Mouse (Mus musculus): ENCODE measurements at regions not wholly inside any gene's neighbourhood (a gene's known extent, or its start where the extent isn't known, plus 50 kb on each side); places are given as distances from the start of the nearest gene placed in this dataset.

DNA sequence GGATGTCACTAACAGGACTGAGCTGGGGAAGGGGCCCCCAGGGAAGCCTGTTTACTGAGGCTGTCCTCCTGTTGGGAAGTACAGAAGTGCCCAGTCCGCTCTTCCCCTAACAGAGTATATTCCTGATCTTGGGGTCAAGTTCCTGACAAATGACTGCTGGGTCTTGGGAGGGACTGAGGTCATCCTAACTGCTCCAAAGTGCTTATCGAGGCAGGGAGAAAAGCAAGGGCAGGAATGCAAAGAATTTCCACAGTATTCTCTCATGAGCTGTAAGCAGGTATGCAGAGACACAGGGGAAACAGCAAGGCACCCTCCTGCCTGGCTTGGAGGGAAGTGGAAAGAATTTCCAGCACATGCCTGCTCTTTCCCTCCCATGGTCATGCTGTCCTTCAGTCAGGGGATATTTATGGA, 107.9 kb downstream of the Oma1 start:
- DNase-seq (ENCODE audit: extremely low spot score, low spot score) = peak; percentile 24

DNA sequence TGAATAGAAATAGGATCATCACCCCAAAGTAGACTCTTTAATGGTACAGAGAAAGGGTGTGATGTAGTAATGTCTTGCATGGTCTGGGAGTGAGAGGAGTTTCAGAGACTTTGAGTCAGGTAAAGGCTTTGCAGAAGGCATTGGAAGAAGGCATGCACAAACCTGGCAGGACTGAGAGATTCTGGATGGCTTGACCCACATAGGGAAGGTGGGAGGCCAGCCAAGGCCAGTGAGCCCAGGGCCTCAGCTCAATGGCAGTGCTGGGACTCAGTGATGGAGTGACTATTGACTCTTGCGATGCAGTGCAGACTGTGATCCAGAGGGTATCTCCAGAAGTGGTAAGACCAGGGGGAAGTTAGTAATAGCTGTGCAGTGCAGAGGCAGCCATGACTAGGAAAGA, 127.8 kb downstream of the Oma1 start:
- no peak for DNase-seq (ENCODE audit: extremely low spot score, low spot score)

DNA sequence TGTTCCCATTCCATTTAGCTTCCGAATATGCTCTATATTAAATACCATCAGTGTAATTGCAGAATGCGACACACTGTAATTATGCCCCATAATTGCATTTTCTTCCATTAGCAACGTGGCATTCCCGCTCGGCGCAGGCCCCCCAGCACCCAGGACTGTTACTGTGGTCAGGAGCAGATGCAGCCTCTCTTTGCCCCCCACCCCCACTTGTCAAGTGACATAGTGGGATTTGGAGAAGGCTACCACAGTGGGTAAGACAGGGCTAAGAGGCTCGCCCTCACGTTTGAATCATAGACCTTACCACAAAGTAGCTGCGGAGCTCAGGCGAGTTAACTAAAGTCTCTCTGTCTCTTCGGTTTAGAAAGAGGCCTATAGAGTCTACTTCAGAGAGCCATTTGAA, 128.3 kb downstream of the Oma1 start:
- no peak for DNase-seq (ENCODE audit: extremely low spot score, low spot score)

DNA sequence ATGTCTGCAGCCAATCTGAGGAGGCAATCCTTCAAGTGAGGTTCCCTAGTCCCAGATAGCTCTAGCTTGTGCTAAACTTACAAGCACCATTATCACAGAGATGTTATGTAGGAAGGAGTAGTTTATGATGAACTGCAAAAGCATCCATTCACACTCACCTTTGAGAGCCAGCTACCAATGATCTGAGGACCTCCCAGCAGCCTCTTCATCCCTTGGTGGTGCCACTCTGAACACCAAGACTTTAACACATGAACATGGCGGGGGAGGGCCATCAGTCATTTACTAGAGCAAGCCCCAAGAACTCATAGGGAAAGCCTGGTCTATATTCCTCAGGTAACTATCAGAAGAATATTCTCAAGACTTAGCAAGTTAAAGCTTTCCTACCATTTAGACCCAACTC, 135.7 kb downstream of the Oma1 start:
- DNase-seq (ENCODE audit: extremely low spot score, low spot score) = no peak

- no peak for DNase-seq (ENCODE audit: extremely low spot score, low spot score)
Observed at GRCm38 (mm10) chr4:103450121-103450520, 136.5 kb downstream of the Oma1 start.

- no peak for DNase-seq (ENCODE audit: extremely low spot score, low spot score)
Observed at GRCm38 (mm10) chr4:103455458-103455857, 141.8 kb downstream of the Oma1 start.

GRCm38 (mm10) chr4:103466019-103466589, 152.5 kb downstream of the Oma1 start:
- no peak for DNase-seq (ENCODE audit: extremely low spot score, low spot score)

GRCm38 (mm10) chr4:103475596-103475995, 143.6 kb upstream of the Dab1 start:
- DNase-seq (ENCODE audit: extremely low spot score, low spot score) = no peak

DNA sequence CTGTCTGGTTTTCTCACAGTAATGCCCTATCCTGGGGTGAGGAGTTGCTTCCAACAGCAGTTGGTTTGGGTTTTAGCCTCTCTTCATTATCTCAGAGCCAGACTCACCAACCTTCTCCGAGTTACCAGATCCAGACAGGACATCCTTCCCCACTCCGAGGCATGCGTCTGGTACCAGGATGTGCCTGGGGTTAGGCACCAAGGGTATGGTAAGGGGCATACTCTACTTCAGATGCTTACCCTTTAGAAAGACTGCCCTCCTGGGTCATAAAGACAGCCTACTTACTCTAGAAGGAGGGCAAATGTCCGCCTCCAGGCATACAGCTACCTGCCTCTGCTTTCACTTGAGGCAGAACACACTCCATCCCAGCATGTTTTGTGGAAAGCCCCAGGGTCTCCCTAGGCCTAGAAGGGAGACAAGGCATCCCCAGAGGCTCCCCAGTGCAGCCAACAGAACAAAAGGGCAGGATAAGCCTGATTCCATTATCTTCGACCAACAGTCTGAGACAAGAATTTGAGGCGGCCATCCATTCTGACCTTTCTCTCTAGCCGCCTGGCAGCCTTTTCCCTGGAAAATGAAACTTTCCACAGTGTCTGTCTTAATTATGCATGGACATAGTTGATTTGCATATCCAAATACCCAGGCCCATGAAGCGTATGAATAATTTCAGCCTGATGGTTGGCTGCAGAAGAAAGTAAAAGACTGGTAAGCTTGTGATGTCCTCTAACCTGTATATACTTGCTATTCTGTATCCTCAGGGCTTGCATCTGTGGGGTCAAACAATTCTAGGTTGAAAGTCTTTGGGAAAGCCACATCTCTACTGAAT, 132.8 kb upstream of the Dab1 start:
- no peak for DNase-seq (ENCODE audit: extremely low spot score, low spot score)

DNA sequence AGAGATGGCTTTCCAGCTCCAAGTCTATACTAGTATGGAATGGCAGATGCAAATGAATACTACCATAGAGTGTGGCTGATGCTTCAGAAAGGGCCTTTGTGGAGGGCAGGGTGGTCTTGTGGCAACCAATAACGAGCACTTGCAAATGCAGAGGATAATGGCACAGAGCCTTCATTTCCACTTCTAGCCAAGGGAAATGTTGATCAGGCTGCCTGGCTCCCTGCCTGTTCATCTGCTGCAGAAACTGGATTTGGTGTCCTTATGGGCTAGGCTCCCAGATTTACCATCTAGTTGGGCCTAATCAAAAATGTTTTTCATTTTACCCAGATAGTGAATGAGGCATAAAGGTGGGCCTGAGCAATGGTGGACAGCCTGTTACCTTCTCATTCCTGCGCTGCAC, 110.7 kb upstream of the Dab1 start:
- no peak for DNase-seq (ENCODE audit: extremely low spot score, low spot score)

GRCm38 (mm10) chr4:103512901-103513300, 106.3 kb upstream of the Dab1 start:
- no peak for DNase-seq (ENCODE audit: extremely low spot score, low spot score)

DNA sequence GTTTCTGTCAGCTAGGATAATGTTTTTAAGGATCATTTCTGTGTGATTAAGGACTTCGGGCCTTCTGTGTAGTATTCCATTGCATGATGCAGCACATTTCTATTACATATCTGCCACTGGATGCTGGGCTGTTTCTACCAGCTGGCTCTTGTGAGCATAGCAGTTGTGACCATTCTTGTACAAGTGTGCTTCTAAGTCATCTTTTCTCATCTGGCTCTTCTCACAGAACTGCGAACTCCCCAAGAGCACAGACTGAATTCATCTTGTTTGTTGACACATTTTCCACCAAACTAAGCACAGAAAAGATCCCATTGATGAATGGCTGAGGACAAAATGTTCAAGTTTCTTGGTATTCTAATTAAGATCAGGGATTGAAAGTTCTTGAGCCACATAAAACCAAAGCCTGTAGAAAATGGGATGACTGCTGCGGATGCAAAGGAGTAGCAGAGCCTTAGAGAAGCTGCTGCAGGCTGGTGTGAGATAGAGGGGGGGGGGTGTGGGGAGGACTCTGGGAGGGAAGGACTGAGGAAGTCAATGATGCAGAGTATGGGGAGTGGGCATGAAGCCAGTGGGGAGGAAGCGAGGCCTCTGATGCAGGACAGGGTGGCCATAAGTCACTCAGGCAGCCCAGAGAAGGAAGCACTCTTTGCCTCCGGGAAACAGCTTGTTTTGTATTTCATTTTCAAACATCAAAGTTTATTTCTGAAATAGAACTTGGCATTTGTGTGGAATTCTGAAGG, 97.1 kb upstream of the Dab1 start:
- no peak for DNase-seq (ENCODE audit: extremely low spot score, low spot score)

DNA sequence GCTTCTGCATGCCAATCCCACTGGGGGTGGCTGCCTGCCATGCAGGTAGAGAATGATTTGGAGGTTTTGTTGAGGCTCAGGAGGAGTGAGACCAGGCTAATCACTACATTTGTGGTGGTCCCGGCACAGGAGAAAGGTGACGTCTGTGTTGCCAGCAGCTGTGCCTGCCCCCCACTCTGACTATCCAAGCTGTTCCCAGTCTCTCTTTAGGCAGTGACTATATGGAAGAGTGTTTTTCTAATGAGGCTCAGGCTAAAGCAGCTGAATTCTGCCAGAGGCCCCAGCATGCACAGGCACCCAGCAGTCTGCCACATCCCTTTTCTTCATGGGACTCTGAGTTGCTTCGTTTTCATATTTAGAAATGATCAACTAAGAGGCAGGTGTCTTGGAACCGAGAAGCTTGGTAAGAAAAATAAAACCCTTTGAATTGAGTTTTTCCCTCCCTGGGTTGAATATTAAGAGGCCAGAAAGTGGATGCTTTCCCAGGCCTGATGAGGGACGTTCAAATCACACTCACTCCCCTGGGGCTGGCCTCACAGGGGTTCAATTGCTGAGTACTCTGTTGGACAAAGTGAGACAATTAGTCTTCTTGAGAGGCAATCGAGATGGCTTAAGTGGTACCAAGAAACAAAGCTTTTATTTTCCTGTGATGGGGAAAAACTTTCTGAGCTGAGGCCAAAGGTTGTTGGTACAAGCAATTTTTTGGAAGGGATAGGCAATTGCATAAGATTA, 82.5 kb upstream of the Dab1 start:
- DNase-seq (ENCODE audit: extremely low spot score, low spot score) = no peak

DNA sequence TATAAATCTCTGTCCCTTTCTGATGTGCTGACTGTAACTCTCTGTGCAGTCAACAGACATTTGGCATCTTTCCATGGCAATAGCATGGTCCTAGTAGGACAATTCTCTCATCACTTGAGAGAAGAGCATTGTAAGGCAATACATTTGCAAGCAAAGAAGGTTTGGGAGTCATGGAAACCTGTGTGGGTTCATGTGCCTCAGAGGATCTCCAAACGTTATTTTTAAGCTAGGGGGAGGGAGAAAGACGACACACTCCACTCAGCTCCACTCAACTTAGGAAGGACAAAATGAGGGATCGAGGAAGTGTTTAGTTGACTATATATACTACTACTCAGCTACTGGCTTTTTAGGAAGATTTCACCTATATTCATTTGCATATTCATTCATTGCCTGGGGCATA, 78.2 kb upstream of the Dab1 start:
- DNase-seq (ENCODE audit: extremely low spot score, low spot score) = no peak

GRCm38 (mm10) chr4:103547297-103547696, 71.9 kb upstream of the Dab1 start:
- no peak for DNase-seq (ENCODE audit: extremely low spot score, low spot score)

GRCm38 (mm10) chr4:103552476-103552875, 66.7 kb upstream of the Dab1 start:
- no peak for DNase-seq (ENCODE audit: extremely low spot score, low spot score)

- DNase-seq (ENCODE audit: extremely low spot score, low spot score) = no peak
Observed at GRCm38 (mm10) chr4:103553188-103553587, 66.0 kb upstream of the Dab1 start.

GRCm38 (mm10) chr4:103554597-103554996, 64.6 kb upstream of the Dab1 start:
- DNase-seq (ENCODE audit: extremely low spot score, low spot score) = no peak

Measured in neural tube, embryonic 10.5 days (tissue).